Mouse (Mus musculus): ENCODE measurements at regions not wholly inside any gene's neighbourhood (a gene's known extent, or its start where the extent isn't known, plus 50 kb on each side); places are given as distances from the start of the nearest gene placed in this dataset.
A peak's percentile ranks its signal among the peaks of the same experiment; 100 is the strongest.
"Not testable (repeated sequence)": the region's sequence is repeated elsewhere in the genome, so short reads cannot be mapped to it uniquely, and the experiment has no call there.

DNA sequence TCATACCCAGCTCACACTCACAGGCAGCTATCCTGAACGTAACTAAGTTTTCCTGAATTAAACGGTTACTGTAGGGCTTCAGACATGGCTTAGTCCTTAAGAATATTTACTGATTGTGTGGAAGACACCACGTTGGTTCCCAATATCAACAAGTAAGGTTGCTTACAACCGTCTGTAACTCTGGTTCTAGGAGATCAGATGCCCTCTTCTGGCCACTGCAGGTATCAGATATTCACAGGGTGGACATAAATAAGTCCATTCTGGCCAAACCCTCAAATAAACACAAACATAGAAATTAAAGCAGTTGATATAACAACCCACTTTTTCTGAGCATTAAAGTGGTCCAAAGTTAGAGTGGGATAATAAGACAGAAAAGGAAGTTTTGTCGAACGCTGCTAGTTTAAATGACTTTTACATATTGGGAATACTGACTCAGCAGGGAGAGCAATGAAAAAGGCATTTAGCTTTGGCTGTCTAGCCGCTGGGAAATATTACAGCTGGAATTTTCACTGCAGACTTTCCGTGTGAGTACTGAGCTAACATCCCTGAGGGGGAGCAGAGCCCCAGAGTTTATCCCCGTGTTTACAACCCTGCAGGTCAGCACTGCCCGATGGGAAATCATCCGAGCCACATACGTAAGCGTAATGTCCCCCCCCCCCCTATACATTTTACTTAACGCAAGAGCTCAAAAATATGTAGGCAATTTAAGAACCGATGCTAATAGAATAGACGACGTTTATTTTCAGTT is 264.4 kb downstream of the Pou4f1 start:
- H3K4me2 ChIP-seq (replicated peaks) = no peak overlapping the region
- H3K27me3 ChIP-seq = no peaks in the 10 kb centered on the region
- H3K4me3 ChIP-seq = no peak overlapping the region
- H3K9ac ChIP-seq = no peak overlapping the region
- ATAC-seq (ENCODE audit: low FRiP score) = no peak
- no peaks in the 10 kb centered on the region for H3K36me3 ChIP-seq
- H3K4me1 ChIP-seq = no peaks in the 10 kb centered on the region
- no peak overlapping the region for H3K27ac ChIP-seq
- 79% methylated on average over 17 of the region's 17 CpGs for WGBS
- no peaks in the 10 kb centered on the region for H3K9me3 ChIP-seq (replicated peaks)

DNA sequence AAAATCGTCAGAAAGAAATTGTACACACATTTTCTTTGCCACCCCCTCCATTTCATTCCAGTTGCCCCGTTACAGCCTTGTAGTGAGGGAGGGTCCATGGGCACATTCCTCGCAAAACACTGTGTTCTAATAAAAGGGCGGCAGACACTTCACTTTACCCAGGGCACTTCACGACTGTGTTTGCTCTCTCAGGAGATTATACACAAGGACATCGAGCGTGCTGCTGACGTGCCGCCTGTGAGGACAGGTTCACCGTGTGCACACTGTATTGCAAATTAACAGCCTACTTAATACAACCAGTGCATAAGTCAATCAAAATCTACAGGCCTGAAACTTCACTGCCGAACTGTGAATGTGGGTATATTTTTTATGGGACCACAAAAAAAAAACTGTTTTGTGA is 274.6 kb downstream of the Pou4f1 start:
- WGBS = 85% methylated on average over 11 of the region's 11 CpGs

DNA sequence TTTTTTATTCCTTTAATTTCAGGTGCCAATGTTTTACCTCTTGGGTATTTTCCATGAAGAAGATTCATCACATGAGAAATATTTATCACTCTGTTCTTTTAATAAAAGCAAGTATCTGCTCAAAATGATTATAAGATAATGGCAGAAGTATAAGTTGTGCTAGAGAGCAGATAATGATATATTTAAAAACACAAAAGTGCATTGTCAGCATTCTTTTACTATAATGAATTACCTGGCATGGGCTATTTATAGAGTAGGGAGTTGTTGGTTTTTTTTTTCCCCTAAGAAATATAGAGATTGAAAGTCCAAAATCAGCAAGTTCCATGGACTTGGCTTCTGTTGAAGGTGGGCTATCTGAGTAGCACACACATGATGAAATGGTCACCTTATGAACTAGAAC is 292.7 kb downstream of the Pou4f1 start:
- Histone ChIP-seq H3K4me2 (replicated peaks) (no peak overlapping the region), H3K4me3 (no peak overlapping the region), H3K9ac (no peak overlapping the region), H3K27me3 (no peaks in the 10 kb centered on the region), H3K27ac (no peak overlapping the region), H3K4me1 (no peaks in the 10 kb centered on the region), H3K36me3 (no peaks in the 10 kb centered on the region), H3K9me3 (replicated peaks) (no peaks in the 10 kb centered on the region)
- no peak for ATAC-seq (ENCODE audit: low FRiP score)

More for the DNA sequence above, 274.6 kb downstream of the Pou4f1 start:
- Histone ChIP-seq H3K9ac (no peak overlapping the region), H3K36me3 (no peaks in the 10 kb centered on the region), H3K4me2 (replicated peaks) (no peak overlapping the region), H3K4me3 (no peak overlapping the region), H3K4me1 (no peaks in the 10 kb centered on the region), H3K9me3 (replicated peaks) (no peaks in the 10 kb centered on the region), H3K27me3 (no peaks in the 10 kb centered on the region), H3K27ac (no peak overlapping the region)
- no peak for ATAC-seq (ENCODE audit: low FRiP score)

GRCm38 (mm10) chr14:104146841-104147240 is 302.6 kb upstream of the Ednrb start:
- Histone ChIP-seq H3K27me3 (no peaks in the 10 kb centered on the region), H3K36me3 (no peaks in the 10 kb centered on the region), H3K9me3 (replicated peaks) (no peaks in the 10 kb centered on the region), H3K4me2 (replicated peaks) (no peak overlapping the region), H3K27ac (no peak overlapping the region), H3K4me1 (0 out of 2 replicates have a peak, but pooled peaks cover 3% of the 10 kb centered on the region), H3K4me3 (no peak overlapping the region), H3K9ac (no peak overlapping the region)
- 57% methylated on average over 5 of the region's 5 CpGs for WGBS
- no peak for ATAC-seq (ENCODE audit: low FRiP score)

- no peak overlapping the region; the same call in 1 of the 2 replicates for H3K4me2 ChIP-seq (replicated peaks)
- H3K36me3 ChIP-seq = no peaks in the 10 kb centered on the region
- no peak overlapping the region for H3K27ac ChIP-seq
- H3K9ac ChIP-seq = no peak overlapping the region
- H3K4me1 ChIP-seq = 0 out of 2 replicates have a peak, but pooled peaks cover 3% of the 10 kb centered on the region
- H3K27me3 ChIP-seq = no peaks in the 10 kb centered on the region
- WGBS = 32% methylated on average over 5 of the region's 5 CpGs
- no peaks in the 10 kb centered on the region for H3K9me3 ChIP-seq (replicated peaks)
- peak; percentile 74; the same call in 1 of the 2 replicates for ATAC-seq (ENCODE audit: low FRiP score)
- H3K4me3 ChIP-seq = no peak overlapping the region
Observed at GRCm38 (mm10) chr14:104145395-104145794, 301.2 kb upstream of the Ednrb start.

DNA sequence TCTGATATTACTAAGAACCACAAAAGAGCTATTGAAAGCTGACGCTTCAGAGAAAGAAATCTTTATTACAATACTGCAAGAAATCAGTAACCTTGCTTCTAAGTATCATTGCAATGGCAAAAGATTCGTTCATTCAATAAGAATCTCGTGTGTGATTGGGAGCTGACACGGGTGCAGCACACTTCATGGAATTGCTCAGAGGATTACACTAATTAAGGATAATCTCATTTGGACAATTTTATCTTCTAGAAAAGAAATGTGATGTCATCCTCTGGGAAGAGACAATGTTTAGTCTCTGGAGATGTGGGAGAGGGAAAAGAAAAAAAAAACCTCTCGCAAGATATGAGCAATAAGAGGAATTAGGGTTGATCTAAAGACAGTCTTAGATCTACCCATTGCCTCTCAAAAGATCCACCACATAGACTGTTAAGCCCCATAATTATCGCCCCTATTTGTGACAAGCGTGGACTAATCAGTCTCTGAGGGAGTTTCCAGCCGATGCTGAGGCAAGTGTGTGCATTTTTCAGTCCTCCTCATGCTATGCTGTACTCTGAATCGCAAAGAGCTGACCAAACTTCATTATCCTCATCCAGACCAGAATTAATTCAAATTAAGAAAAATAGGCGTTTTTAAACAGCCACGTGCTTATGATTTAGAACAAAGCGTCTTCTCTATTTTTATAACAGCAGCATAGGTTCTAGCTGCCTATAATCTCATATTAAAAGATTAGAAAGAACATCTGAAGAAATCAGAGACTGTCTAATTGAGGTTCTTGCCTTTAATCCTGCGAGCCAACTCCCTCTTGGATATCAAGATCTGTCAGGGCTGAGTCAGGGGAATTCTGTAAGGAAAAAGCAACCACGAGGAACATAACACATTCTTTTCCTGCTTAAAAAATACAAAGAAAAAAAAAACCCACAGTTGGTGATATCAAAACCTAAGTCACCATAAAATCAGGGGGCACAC is 271.1 kb upstream of the Ednrb start:
- Histone ChIP-seq H3K27ac (no peak overlapping the region), H3K36me3 (no peaks in the 10 kb centered on the region), H3K9me3 (replicated peaks) (no peaks in the 10 kb centered on the region), H3K4me2 (replicated peaks) (no peak overlapping the region), H3K9ac (no peak overlapping the region), H3K27me3 (no peaks in the 10 kb centered on the region), H3K4me3 (no peak overlapping the region), H3K4me1 (no peaks in the 10 kb centered on the region)
- 78% methylated on average over 14 of the region's 14 CpGs for WGBS
- ATAC-seq (ENCODE audit: low FRiP score) = no peak; the same call in 1 of the 2 replicates

GRCm38 (mm10) chr14:104114182-104114581 is 270.0 kb upstream of the Ednrb start:
- H3K27me3 ChIP-seq = no peaks in the 10 kb centered on the region
- no peak for ATAC-seq (ENCODE audit: low FRiP score)

DNA sequence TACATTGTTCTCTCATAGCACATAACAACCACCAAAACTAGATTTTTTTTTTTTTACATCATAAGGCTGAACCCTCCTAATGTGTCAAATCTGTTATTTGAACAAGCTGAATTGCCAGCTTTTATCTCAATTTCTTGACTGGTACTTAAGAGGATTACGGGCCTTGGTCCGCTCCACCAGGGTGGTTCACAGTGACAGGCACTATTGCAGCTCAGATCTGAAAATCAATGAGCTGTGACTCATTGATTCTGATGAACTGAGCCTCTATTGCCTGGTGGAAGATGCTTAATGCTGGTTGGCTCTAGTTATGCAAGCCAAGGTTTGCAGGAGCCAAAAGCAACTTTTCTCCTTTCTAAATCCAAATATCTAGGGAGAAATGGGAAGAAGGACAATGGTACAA is 269.2 kb upstream of the Ednrb start:
- Histone ChIP-seq H3K27ac (no peak overlapping the region), H3K4me3 (no peak overlapping the region), H3K4me1 (no peaks in the 10 kb centered on the region), H3K4me2 (replicated peaks) (no peak overlapping the region), H3K9me3 (replicated peaks) (no peaks in the 10 kb centered on the region), H3K36me3 (no peaks in the 10 kb centered on the region), H3K9ac (no peak overlapping the region), H3K27me3 (no peaks in the 10 kb centered on the region)
- WGBS = 72% methylated on average over 2 of the region's 2 CpGs
- no peak for ATAC-seq (ENCODE audit: low FRiP score)

More at GRCm38 (mm10) chr14:104114182-104114581, 270.0 kb upstream of the Ednrb start:
- H3K4me2 ChIP-seq (replicated peaks) = no peak overlapping the region
- no peaks in the 10 kb centered on the region for H3K36me3 ChIP-seq
- no peaks in the 10 kb centered on the region for H3K9me3 ChIP-seq (replicated peaks)
- H3K4me3 ChIP-seq = no peak overlapping the region
- no peak overlapping the region for H3K9ac ChIP-seq
- 80% methylated on average over 3 of the region's 3 CpGs for WGBS
- H3K27ac ChIP-seq = no peak overlapping the region
- H3K4me1 ChIP-seq = no peaks in the 10 kb centered on the region

DNA sequence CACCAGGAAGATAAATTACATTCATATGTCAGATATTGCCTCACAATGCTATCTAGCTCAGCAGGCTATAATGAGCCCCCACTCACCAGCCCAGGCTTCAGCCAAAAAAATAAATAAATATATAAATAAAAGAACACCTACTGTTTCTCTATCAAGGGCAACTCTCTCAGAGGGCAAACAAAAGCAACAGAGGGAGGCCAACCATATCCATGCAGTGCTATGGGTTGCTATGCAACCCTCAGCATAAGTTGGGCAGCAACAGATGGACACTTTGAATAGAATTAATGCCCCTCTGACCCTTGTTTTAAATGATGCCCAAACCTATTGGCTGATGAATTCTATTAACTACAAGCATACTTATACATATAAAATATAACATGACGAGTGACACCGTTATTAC is 242.2 kb upstream of the Ednrb start:
- Histone ChIP-seq H3K4me1 (peaks cover 6% of the 10 kb centered on the region; the same call in 1 of the 2 replicates), H3K9ac (no peak overlapping the region), H3K4me2 (replicated peaks) (no peak overlapping the region), H3K4me3 (no peak overlapping the region), H3K27me3 (no peaks in the 10 kb centered on the region), H3K27ac (no peak overlapping the region), H3K36me3 (no peaks in the 10 kb centered on the region), H3K9me3 (replicated peaks) (no peaks in the 10 kb centered on the region)
- peak; percentile 86 for ATAC-seq (ENCODE audit: low FRiP score)
- 42% methylated on average over 2 of the region's 2 CpGs for WGBS

GRCm38 (mm10) chr14:104064199-104064598 is 220.0 kb upstream of the Ednrb start:
- not testable (repeated sequence) for H3K9ac ChIP-seq; H3K27ac ChIP-seq; H3K4me3 ChIP-seq; H3K27me3 ChIP-seq; H3K4me1 ChIP-seq; H3K9me3 ChIP-seq (replicated peaks); H3K36me3 ChIP-seq; H3K4me2 ChIP-seq (replicated peaks); ATAC-seq (ENCODE audit: low FRiP score)
- WGBS = 72% methylated on average over 1 of the region's 4 CpGs

DNA sequence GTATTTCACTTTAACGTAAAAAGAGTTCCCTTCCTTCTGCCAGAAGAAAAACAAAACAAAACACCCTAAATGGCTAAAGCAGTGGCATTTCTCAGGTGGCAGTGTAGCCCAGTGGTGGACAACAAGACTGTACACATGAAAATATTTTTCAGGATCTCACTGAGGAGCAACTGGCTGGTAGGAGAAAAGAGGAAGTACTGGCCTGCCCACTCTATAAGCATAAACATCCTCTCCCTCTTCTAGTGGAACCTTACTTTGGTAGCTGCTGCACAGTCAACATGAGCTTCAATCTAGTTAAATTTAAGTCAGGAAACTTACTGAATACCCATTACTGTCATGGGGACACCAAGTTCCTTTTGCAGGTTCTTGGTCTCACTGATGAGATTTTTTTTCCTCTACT is 209.5 kb upstream of the Ednrb start:
- ATAC-seq (ENCODE audit: low FRiP score) = no peak
- no peaks in the 10 kb centered on the region for H3K36me3 ChIP-seq
- H3K9me3 ChIP-seq (replicated peaks) = no peaks in the 10 kb centered on the region
- H3K9ac ChIP-seq = no peak overlapping the region
- WGBS = 86% methylated on average over 1 of the region's 1 CpGs
- H3K27ac ChIP-seq = no peak overlapping the region
- H3K4me3 ChIP-seq = no peak overlapping the region
- H3K27me3 ChIP-seq = no peaks in the 10 kb centered on the region
- H3K4me2 ChIP-seq (replicated peaks) = no peak overlapping the region
- H3K4me1 ChIP-seq = no peaks in the 10 kb centered on the region

- Histone ChIP-seq H3K36me3 (no peaks in the 10 kb centered on the region), H3K4me3 (no peak overlapping the region), H3K27ac (no peak overlapping the region), H3K27me3 (no peaks in the 10 kb centered on the region), H3K9me3 (replicated peaks) (no peaks in the 10 kb centered on the region), H3K9ac (no peak overlapping the region), H3K4me2 (replicated peaks) (peak overlapping the region; percentile 23; the same call in 1 of the 2 replicates), H3K4me1 (no peaks in the 10 kb centered on the region)
- ATAC-seq (ENCODE audit: low FRiP score) = peak; percentile 62
- WGBS = 9% methylated on average over 13 of the region's 13 CpGs
Observed at GRCm38 (mm10) chr14:104038628-104039325, 194.6 kb upstream of the Ednrb start.
